Mouse (Mus musculus): ENCODE measurements around the gene Mapk8ip1.

GRCm38 (mm10) chr2:92422388-92423135, 21.5 kb upstream of the Mapk8ip1 start:
- TF ChIP-seq GATA1 (IDR thresholded peaks at IDR 0.05; ENCODE audit: borderline replicate concordance, low read length) (no peak), FLI1 (IDR thresholded peaks at IDR 0.05; ENCODE audit: low read length) (no peak)
